Mouse (Mus musculus): ENCODE measurements around the gene Fam185a. TPM values are rescaled to one million over a fixed set of nuclear protein-coding genes. Genes with fewer than 3 reads are reported as not detected.

Gene Fam185a
- 6.3 TPM for polyA plus RNA-seq (2017; shearing (Covaris generic))

GRCm38 (mm10) chr5:21424614-21425602 is at the start of gene Fam185a, which contains the start of gene Ccdc146:
Gene Fam185a (plus strand): TSS chr5:21424958.
Gene Ccdc146 (minus strand): TSS chr5:21424677.

Other genes with a start within 250 kb of the Fam185a start
- gene Gsap, start 238.7 kb upstream of the Fam185a start, polyA plus RNA-seq (2017; shearing (Covaris generic)): 35.3 TPM
- gene Fgl2, start 52.3 kb upstream of the Fam185a start, polyA plus RNA-seq (2017; shearing (Covaris generic)): 29.3 TPM
- 0.13 TPM for gene Ccdc146, start 281 bp upstream of the Fam185a start, polyA plus RNA-seq (2017; shearing (Covaris generic))
- 0.13 TPM for gene Lrrc17, start 118.6 kb downstream of the Fam185a start, polyA plus RNA-seq (2017; shearing (Covaris generic))
- 0.10 TPM for gene Fbxl13, start 220.7 kb downstream of the Fam185a start, polyA plus RNA-seq (2017; shearing (Covaris generic))
- gene Armc10, start 220.9 kb downstream of the Fam185a start, polyA plus RNA-seq (2017; shearing (Covaris generic)): 40.6 TPM

All from CD4-positive, CD25-positive, alpha-beta regulatory T cell (primary cell).